Mouse (Mus musculus) lung, postnatal 0 days (tissue): ENCODE data around the gene 5430427O19Rik. TPM values are rescaled to one million over a fixed set of nuclear protein-coding genes. Genes with fewer than 3 reads are reported as not detected.

Source experiments
- ATAC-seq: fragments of 200-750 bp; cut with Nextera tagmentation; 2 replicates; pipeline ENCODE4 v1.8.0; 2017; ENCODE audit warnings: moderate library complexity
- DNase-seq: peaks from one replicate; pipeline ENCODE4 v3.0.0-alpha.2; 2016; ENCODE audit warnings: low spot score
- H3K27ac ChIP-seq: fragments of 300-500 bp; sonication (generic); 2 replicates; pipeline ENCODE4 v1.5.1; 2014; ENCODE audit warnings: antibody characterized with exemption, mild to moderate bottlenecking, low read length, mixed read lengths
- H3K27me3 ChIP-seq: fragments of 300-500 bp; sonication (generic); replicated peaks from 2 replicates; pipeline ENCODE4 v1.6.1; 2014; ENCODE audit warnings: low read length, mixed read lengths; ENCODE audit not compliant: insufficient read depth
- H3K36me3 ChIP-seq: fragments of 300-500 bp; sonication (generic); 2 replicates; pipeline ENCODE4 v1.6.1; 2014; ENCODE audit warnings: low read length, mixed read lengths; ENCODE audit not compliant: insufficient read depth
- H3K4me1 ChIP-seq: fragments of 300-500 bp; sonication (generic); 2 replicates; pipeline ENCODE4 v1.6.1; 2014; ENCODE audit warnings: antibody characterized with exemption, low read depth, low read length, mixed read lengths; ENCODE audit not compliant: insufficient read depth
- H3K4me2 ChIP-seq: fragments of 300-500 bp; sonication (generic); replicated peaks from 2 replicates; pipeline ENCODE4 v1.6.1; 2014; ENCODE audit warnings: low read depth, mild to moderate bottlenecking, low read length, moderate library complexity, mixed read lengths
- H3K4me3 ChIP-seq: fragments of 300-500 bp; sonication (generic); 2 replicates; pipeline ENCODE4 v1.5.1; 2014; ENCODE audit warnings: low read depth, low read length
- H3K9ac ChIP-seq: fragments of 300-500 bp; sonication (generic); replicated peaks from 2 replicates; pipeline ENCODE4 v1.6.1; 2014; ENCODE audit warnings: low read depth, mild to moderate bottlenecking
- H3K9me3 ChIP-seq: fragments of 300-500 bp; sonication (generic); 2 replicates; pipeline ENCODE4 v1.6.1; 2016; ENCODE audit warnings: low read length, mixed read lengths
- CTCF ChIP-seq: IDR thresholded peaks from 2 replicates; pipeline ENCODE4 v1.5.1; 2016; ENCODE audit warnings: antibody characterized with exemption, mild to moderate bottlenecking
- EP300 ChIP-seq: IDR thresholded peaks from 2 replicates; pipeline ENCODE4 v1.6.1; 2016; ENCODE audit warnings: antibody characterized with exemption, mild to moderate bottlenecking, control low read depth
- WGBS: fragments of 180-500 bp; shearing (Covaris S2); extraction: QIAGEN DNeasy Blood & Tissue Kit; methylation state at CpG from one replicate; pipeline ENCODE4 v1.1.7; 2014; 5-methylcytosine and 5-hydroxymethylcytosine counted together
- polyA plus RNA-seq: library from polyadenylated mRNA; unstranded; fragments of >200 nt; fragmentation: Nextera tagmentation; extraction: Ambion mirVana; gene quantifications from 2 replicates; pipeline ENCODE4 v1.2.1, GENCODE M21; 2015

Gene 5430427O19Rik
- polyA plus RNA-seq, 1 experiment from 2014 or later = 0.53 TPM

DNA sequence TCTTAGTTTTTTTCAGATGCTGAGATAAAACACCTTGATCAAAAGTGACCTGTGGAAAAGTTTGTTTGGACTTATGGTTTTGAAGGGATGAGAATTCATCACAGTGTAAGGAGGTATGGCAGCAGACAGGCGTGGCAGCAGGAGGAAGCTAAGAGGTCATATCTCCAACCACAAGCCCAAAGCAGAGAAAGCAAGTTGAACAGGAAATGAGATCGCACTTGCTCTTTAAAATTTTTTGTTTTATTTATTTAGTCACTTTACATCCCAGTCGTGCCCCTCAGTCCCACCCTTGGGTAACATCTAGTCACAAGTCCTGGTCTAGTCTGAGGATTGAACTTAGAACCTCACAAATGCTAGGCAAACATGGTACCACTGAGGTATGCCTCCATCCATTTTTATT, 2.1 kb upstream of the 5430427O19Rik start:
- Histone ChIP-seq H3K4me2 (no peak overlapping the region), H3K27me3 (no peaks in the 10 kb centered on the region), H3K36me3 (no peaks in the 10 kb centered on the region), H3K9ac (no peak overlapping the region), H3K9me3 (no peaks in the 10 kb centered on the region), H3K27ac (no peak overlapping the region), H3K4me3 (no peak overlapping the region), H3K4me1 (no peaks in the 10 kb centered on the region)
- TF ChIP-seq CTCF (no peak), EP300 (no peak)
- 41% methylated on average over 3 of the region's 3 CpGs for WGBS
- DNase-seq (no peak), ATAC-seq (no peak)

DNA sequence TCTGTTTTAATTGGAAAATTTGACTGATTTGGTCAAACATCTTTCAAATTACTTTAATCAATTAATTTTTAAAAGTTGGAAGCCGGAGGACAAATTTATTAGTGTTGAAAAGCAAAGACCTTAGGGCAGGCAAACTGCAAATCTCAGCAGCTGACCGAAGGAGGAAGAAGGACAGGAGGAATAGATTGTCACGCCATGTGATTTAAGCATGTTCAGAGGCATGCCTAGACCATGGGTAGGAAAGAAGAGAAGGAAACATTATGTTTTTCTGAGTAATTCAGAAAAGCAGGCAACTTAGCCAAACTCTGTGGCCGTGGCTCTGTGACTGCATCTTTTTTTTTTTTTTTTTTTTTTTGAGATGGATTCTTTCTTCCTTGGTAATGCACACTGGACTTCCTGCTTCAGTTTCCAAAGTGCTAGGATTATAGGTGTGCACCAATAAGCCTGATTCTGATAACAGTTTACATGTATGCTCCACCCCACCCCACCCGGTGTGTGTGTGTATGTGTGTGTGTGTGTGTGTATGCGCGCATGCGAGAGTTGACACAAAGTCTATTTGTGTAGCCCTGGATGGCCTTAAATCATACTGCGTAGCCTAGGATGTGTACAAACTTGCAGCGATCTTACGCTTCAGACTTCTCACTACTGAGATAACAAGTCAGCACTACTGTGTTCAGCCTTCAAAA, 1.4 kb downstream of the 5430427O19Rik start:
- Histone ChIP-seq H3K9ac (no peak overlapping the region), H3K4me2 (no peak overlapping the region), H3K27me3 (no peaks in the 10 kb centered on the region), H3K9me3 (no peaks in the 10 kb centered on the region), H3K36me3 (no peaks in the 10 kb centered on the region), H3K27ac (no peak overlapping the region), H3K4me1 (no peaks in the 10 kb centered on the region), H3K4me3 (no peak overlapping the region)
- ATAC-seq (no peak), DNase-seq (no peak)
- TF ChIP-seq EP300 = no peak
- TF ChIP-seq CTCF = no peak
- 89% methylated on average over 11 of the region's 11 CpGs for WGBS

GRCm38 (mm10) chrX:85874367-85874766, 4.2 kb downstream of the 5430427O19Rik start:
- Histone ChIP-seq H3K9me3 (no peaks in the 10 kb centered on the region), H3K9ac (no peak overlapping the region), H3K4me3 (no peak overlapping the region), H3K4me2 (no peak overlapping the region), H3K27me3 (no peaks in the 10 kb centered on the region), H3K27ac (no peak overlapping the region), H3K4me1 (no peaks in the 10 kb centered on the region), H3K36me3 (no peaks in the 10 kb centered on the region)
- DNase-seq = no peak
- WGBS = 76% methylated on average over 4 of the region's 4 CpGs
- ATAC-seq = no peak
- TF ChIP-seq EP300 (no peak), CTCF (no peak)

- Histone ChIP-seq H3K4me3 (no peak overlapping the region), H3K9ac (no peak overlapping the region), H3K4me2 (no peak overlapping the region), H3K9me3 (no peaks in the 10 kb centered on the region), H3K4me1 (no peaks in the 10 kb centered on the region), H3K36me3 (no peaks in the 10 kb centered on the region), H3K27me3 (no peaks in the 10 kb centered on the region), H3K27ac (no peak overlapping the region)
- no peak for DNase-seq
- no peak for TF ChIP-seq CTCF
- TF ChIP-seq EP300 = no peak
- ATAC-seq = no peak
Observed at GRCm38 (mm10) chrX:85875951-85876350, 5.8 kb downstream of the 5430427O19Rik start.

DNA sequence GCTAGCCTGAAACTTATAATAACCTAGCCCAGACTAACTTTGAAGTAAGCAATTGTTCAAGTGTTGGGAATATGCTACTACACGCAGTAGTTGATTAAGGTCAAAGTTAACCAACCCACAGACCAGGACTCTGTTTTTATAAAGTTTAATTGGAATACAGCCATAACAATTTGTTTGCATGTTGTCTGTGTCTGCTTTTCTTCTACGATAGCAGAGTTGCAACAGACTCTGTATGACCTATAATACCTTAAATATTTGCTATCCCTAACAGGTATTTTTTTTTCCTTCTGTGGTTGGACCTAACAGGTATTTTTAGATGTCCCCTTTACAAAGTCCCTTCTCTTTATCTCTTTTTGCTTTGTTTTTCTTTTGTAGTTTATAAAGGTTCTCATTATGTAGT, 7.6 kb downstream of the 5430427O19Rik start:
- H3K36me3 ChIP-seq = no peaks in the 10 kb centered on the region
- DNase-seq (no peak), ATAC-seq (no peak)
- no peak overlapping the region for H3K27ac ChIP-seq
- WGBS = 60% methylated on average over 2 of the region's 2 CpGs
- TF ChIP-seq CTCF (no peak), EP300 (no peak)
- H3K4me1 ChIP-seq = no peaks in the 10 kb centered on the region
- H3K9ac ChIP-seq = no peak overlapping the region
- no peaks in the 10 kb centered on the region for H3K9me3 ChIP-seq
- H3K4me3 ChIP-seq = no peak overlapping the region
- no peak overlapping the region for H3K4me2 ChIP-seq
- H3K27me3 ChIP-seq = no peaks in the 10 kb centered on the region

- TF ChIP-seq CTCF (no peak), EP300 (no peak)
- ATAC-seq = no peak
- Histone ChIP-seq H3K9ac (no peak overlapping the region), H3K4me3 (no peak overlapping the region), H3K27ac (no peak overlapping the region), H3K27me3 (no peaks in the 10 kb centered on the region), H3K4me2 (no peak overlapping the region), H3K36me3 (no peaks in the 10 kb centered on the region), H3K4me1 (no peaks in the 10 kb centered on the region), H3K9me3 (no peaks in the 10 kb centered on the region)
- DNase-seq = no peak
Observed at GRCm38 (mm10) chrX:85878293-85878692, 8.1 kb downstream of the 5430427O19Rik start.
